Mouse (Mus musculus) layer of hippocampus, postnatal 14 days (tissue): ENCODE data around the gene Nudt8. TPM values are rescaled to one million over a fixed set of nuclear protein-coding genes. Genes with fewer than 3 reads are reported as not detected.
"Not testable (repeated sequence)": the region's sequence is repeated elsewhere in the genome, so short reads cannot be mapped to it uniquely, and the experiment has no call there.

Experiments used
- DNase-seq, 2 experiments: peaks; one replicate each; pipeline ENCODE4 v3.0.0; 2021 to 2022; ENCODE audit warnings: low spot score in 2 of 2, mixed read lengths in 1 of 2
- total RNA-seq, 2 experiments: library from RNA; stranded (reverse); gene quantifications; 2 replicates each; pipeline ENCODE4 v1.2.3; 2021

The Nudt8 gene
- total RNA-seq, 2 experiments from 2014 or later: 12.3 to 12.5 TPM

DNA sequence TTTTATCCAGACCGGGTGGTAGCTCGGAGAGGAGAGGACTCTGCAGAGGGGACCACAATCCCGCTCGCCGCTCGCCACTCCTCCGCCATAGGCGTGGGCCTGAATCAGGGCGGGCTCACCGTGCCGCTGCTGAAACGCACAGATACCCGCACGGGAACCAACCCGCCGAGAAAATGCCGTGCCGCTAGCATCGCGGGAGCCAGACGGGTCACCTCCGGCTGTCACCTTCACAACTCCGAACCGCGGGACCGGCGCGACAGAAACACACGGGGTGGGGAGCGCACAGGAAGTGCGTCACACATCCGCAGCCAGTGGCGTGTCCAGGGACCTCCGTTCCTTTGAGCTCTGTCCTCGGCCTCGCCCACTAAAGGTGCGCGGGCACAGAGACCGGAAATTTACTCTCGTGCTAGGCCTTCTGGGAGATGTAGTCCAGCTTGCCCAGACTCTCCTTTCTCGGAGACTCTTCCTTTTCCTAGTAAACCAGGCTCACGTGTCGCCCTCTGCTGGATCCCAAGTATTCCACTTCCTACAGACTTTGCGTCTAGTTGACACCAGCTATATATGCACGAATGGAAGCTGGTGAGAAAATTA lies 12.1 kb downstream of the Nudt8 start, which contains the start of gene Ndufv1:
Ndufv1 (minus strand) TSS at position 375 of the 591 bp plus-strand sequence.
- peak; percentile 96 to 99 for DNase-seq

DNA sequence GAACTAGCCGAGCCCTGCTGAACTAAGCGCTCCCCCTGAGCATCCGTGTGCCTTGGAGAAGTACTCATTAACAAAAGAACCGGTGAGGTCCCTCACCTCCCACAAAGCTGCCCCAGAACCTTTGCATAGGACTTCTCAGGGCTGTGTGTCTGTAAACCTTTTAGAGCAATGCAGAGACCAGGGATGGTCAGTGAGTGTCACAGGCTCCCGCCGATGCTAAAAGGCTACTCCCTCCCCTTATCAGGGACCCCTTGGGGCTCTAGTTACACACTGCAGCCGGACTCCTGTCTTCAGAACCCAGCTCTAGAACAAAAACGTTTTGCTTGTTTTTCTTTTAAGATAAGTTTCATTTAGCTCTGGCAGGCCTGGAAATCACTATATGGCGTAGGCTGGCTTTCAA lies 12.7 kb downstream of the Nudt8 start:
- DNase-seq: no peak

DNA sequence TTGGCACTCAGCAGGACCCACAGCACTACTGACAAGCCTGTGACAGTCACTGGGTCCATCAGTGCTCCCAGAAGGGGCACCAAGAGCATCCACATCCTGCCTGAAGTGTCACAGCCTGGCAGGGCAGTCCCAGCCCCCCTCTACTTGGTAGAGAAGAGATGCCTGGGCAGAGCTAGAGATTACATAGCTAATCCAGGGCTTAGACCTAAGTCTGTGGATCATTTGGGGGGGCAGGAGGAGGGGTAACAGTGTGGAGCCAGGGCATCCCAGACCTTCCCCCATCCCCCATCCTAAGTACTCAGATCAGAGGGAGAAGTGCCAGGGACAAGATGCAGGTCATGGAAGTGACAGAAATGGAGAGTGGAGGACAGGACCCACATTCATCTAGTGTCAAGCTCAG lies 14.4 kb downstream of the Nudt8 start:
- DNase-seq: no peak

- DNase-seq: no peak
Measured at GRCm38 (mm10) chr19:4015635-4016034, 15.3 kb downstream of the Nudt8 start.

DNA sequence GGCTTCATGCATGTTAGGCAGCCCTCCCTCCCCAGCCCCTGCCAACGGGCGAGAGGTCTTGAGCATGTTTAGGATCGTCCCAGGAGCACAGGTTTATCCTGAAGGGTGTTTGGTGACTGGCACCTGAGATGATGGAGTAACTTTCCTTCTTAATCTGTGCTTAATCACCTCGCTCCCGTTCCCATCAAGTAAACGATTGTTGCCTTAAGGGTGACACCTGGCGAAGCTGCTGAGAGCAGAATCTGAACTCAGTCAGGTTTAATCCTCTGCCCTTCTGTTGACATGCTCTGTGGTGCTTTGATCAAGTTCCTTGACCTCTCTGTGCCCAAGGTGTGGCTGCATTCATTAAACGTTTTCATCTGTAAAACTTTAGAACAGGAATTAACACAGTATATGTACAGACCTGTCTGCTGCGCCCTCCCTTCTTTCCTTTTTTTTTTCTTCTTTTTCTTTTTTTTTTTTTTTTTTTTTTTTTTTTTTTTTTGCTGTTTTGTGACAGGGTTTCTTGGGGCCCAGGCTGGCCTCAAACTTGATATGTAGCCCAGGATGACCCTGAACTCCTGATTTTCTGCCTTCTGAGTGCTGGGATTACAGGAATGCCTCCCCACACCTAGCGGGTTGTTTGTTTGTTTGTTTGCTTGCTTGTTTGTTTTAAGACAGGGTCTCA lies 17.7 kb downstream of the Nudt8 start:
- no peak for DNase-seq

- DNase-seq: peak; percentile 73 to 86
Measured at GRCm38 (mm10) chr19:4018743-4019583, 18.6 kb downstream of the Nudt8 start.

GRCm38 (mm10) chr19:4023185-4023584 lies 22.8 kb downstream of the Nudt8 start:
- no peak for DNase-seq

DNA sequence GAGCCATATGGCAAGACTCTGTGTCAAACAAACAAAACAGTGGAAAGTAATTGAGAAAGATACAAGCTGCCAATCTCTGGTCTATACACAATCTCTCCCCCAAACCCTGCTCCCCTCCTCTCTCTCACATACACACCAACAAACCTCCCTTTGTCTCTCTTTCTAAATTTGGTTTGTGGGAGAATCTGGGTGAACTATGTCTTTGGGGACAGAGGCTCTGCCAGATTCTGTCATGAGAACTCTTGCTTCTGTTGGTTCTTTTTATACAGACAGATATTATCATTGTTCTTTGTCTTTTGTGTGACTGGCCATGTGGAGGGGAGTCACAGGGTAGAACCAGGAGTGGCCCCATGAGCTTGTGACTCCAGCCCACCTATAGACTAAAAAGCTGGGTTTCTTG lies 27.2 kb downstream of the Nudt8 start:
- no peak for DNase-seq

- no peak for DNase-seq
Measured at GRCm38 (mm10) chr19:4032668-4033067, 32.3 kb downstream of the Nudt8 start.

DNA sequence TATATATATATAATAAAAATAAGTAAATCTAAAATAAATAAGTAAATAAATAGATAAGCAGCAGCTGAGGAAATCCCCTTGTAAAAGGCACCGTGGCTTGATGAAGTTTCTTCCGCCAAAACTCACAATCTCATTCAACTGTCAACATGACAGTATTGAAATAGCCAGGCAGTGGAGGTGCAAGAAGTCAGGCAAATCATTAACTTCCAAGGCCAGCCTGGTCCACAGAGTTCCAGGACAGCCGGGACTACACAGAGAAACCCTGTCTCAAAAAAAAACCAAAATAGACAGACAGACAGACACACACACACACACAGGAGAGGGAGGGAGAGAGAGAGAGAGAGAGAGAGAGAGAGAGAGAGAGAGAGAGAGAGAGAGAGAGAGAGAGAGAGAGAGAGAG lies 32.9 kb downstream of the Nudt8 start:
- no peak for DNase-seq

DNA sequence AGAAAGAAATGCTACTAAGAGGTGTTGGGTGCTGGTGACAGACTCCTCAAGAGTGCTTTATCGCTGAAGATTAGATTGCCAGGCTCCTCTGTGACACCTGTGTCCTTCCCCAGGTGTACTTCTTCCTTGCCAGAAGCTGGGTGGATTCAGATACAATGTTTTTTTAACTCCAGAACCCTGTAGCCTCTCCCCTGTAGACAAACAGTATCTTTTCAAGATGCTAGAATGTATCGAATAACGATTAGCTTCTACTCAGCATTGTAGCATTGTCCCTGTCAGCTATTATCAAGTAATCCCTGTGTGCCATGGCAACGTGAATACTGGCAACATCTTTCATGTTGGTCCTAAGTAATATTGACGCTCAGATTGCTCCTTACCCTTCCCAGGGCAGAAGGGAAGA lies 33.4 kb downstream of the Nudt8 start:
- DNase-seq: no peak

DNA sequence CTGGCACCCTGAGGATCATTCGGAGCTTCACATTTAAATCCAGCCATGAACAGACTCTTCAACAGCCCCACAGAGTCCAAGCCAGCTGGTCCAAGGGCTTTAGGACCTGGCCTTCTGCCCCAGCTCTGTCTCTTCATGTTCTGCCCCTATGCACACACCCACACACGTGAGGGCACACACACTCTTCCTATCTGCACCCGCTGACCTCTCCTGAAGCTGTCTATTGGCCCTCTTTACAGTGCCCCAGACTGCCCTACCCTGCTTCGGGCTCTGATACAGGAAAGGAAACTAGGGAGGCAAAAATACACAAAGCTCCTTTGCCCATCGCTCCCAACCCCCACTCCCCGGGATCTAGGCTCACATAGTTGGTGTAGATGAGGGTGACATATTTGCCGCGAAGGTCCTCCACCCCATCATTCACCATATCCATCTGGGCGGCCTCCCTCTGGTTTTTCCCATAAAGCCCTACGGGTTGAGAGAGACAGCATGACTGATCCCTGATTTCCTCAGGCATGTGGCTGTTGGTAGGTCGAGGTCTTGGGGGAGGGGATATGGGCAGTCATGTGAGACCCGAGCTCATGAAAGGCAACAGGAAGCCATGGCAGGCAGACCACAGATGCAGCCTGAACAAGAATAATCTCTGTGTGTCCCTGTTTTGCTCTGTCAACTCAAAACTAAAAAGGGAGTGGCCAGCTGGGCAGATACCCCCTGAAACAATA lies 36.1 kb downstream of the Nudt8 start:
- no peak for DNase-seq

DNA sequence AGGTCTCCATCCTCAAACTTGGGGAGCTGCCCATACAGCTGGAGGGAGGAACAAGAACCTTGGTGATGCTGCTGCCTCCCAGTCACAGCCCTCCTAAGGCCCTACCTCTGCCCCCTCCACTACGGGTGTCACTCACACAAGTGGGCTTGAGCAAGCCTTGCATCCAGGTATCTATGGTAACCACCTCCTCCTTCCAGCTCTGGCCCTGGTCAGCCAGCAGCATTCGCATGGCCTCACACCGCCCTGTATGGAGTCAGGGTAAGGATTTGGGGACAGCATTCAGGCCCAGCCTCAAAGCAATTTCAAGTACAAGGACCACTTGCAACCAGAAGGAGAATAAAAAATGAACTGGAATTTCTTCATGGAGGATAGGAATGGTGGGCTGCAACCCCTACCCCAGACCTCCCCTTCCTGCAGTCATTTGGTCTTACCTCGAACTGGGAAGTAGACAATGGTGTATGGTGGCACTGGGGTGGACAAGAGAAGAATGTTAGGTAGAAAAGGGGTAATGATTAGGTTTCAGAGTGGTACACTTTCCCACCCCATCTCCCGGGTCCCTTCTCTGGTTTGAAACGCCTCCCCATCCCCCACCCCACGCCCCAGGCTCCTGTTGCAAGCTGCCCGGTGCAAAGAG lies 36.9 kb downstream of the Nudt8 start:
- DNase-seq: not testable (repeated sequence)

GRCm38 (mm10) chr19:4037788-4038232 lies 37.4 kb downstream of the Nudt8 start, which contains the start of gene Gstp1:
TSS of gene Gstp1 (minus strand) at chr19:4037985.
- DNase-seq: peak; percentile 83 to 85

- not testable (repeated sequence) for DNase-seq
Measured at GRCm38 (mm10) chr19:4040941-4041340, 40.6 kb downstream of the Nudt8 start.

DNA sequence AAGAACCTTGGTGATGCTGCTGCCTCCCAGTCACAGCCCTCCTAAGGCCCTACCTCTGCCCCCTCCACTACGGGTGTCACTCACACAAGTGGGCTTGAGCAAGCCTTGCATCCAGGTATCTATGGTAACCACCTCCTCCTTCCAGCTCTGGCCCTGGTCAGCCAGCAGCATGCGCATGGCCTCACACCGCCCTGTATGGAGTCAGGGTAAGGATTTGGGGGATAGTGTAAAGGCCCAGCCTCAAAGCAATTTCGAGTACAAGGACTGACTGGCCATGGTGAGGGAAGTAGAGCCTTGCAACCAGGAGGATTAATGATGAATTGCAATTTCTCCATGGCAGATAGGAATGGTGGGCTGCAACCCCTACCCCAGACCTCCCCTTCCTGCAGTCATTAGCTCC lies 41.1 kb downstream of the Nudt8 start:
- not testable (repeated sequence) for DNase-seq

GRCm38 (mm10) chr19:4042124-4042523 lies 41.7 kb downstream of the Nudt8 start:
- no peak for DNase-seq

DNA sequence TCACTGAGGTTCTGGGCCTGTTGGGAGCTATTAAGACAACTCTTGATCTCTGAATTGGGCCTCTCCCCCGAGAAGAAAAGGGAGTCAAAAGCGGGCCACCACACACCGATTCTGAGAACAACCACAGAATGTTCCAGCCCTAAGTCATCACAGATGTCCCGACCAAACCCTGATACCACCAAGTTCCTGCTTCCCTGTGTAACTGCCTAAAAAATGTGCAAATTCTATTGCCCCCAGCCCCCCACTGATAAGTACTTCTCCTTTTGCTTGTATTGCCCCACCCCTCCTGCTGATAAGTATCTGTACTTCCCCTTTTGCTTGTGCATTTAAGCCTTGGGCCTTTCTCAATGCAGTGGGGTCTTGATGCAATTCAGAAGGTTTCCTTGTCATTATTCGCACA lies 43.7 kb downstream of the Nudt8 start:
- DNase-seq: not testable (repeated sequence)

DNA sequence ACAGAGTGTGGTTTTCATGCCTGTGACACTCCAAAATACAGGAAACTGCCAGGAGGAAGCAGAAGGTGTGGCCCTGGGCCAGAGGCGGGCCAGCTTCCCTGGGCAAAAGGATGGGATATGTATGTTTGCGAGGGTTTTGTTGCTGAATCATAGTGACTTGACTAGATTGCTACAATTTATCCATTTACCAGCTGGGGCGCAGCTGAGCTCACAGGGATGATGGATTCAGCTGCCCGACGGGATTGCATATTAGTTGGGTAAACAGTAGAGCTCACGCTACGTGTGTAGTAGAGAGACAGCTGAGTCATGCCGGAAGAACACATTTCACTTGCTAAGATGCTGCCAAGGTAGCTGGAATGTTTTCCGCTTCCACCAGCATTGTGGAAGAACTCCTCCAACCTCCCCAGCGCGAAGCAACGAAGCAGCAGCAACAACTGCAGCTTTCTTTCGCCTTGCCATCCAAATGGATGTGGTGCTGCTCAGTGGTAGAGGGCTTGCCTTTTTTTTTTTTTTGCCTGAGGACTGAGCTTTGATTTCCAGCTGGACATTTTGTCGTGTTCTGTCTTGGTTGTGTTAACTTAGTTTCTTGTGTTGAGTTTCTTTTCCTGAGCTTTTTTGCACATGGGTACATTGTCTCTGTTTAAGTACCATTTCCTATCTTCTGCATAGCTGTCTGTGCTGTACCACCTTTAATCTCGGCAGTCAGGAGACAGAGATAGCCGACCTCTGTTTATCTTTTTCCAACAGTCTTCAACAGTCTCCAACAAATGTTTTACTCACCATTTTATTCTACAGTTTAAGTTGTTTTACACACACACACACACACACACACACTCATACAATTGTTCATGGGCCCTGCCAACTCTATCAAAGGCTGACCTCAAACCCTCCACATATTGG lies 45.8 kb downstream of the Nudt8 start, which contains the start of gene Gstp2:
Gstp2 (minus strand) TSS at position 58 of the 900 bp plus-strand sequence.
- DNase-seq: peak; percentile 80 to 81

DNA sequence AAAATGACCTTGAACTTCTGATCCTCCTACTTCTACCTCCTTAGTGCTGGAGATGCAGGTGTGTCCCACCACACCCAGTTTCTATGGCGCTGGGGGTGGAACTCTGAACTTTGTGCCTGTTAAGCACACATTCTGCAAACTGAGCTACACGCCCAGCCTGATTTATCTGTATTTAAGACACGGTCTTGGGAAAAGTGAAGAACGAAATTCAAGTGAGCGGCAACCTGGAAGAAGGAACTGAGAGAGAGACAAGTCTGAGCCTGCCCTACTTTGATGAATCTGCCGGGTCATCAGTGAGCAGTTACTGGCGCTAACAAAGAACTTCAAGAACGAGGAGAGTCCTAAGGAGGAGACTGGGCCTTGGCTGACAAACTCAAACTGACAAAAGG lies 46.5 kb downstream of the Nudt8 start:
- no peak for DNase-seq
